In genomic region chr1:182019266-182019925, GRCm38 (mm10) we compare ENCODE assay signal across 7 mouse cellular contexts. TPM values are rescaled to one million over a fixed set of nuclear protein-coding genes. Genes with fewer than 3 reads are reported as not detected.
DNase-seq lines count a peak whose midpoint lies in the region; ATAC-seq lines count a peak whose summit lies in the region.

No protein-coding gene starts in this region.

- H3K9me3 ChIP-seq in forebrain, embryonic 10.5 days: no peaks in the 10 kb centered on the region
- no peaks in the 10 kb centered on the region for H3K9me3 ChIP-seq in intestine, embryonic 14.5 days (ENCODE audit: control insufficient read depth, low read length)
- no peaks in the 10 kb centered on the region for H3K9me3 ChIP-seq in midbrain, embryonic 11.5 days (ENCODE audit: control insufficient read depth, low read length)

- WGBS in forebrain, embryonic 10.5 days: under 1% methylated on average over 92 of the region's 104 CpGs
- WGBS in intestine, embryonic 14.5 days: under 1% methylated on average over 64 of the region's 104 CpGs
- WGBS in midbrain, embryonic 11.5 days: under 1% methylated on average over 36 of the region's 104 CpGs

- peak overlapping the region; percentile 88 for H3K4me3 ChIP-seq in forebrain, embryonic 10.5 days
- H3K4me3 ChIP-seq in intestine, embryonic 14.5 days (ENCODE audit: low read depth, low read length): peak overlapping the region; percentile 67
- H3K4me3 ChIP-seq in midbrain, embryonic 11.5 days (ENCODE audit: low read depth, low read length): peak overlapping the region; percentile 93

- 0 out of 2 replicates have a peak, but pooled peaks cover 10% of the 10 kb centered on the region for H3K27me3 ChIP-seq in forebrain, embryonic 10.5 days (ENCODE audit: poor library complexity, severe bottlenecking)
- no peaks in the 10 kb centered on the region for H3K27me3 ChIP-seq in intestine, embryonic 14.5 days (replicated peaks; ENCODE audit: control insufficient read depth, insufficient read depth, low read length)
- H3K27me3 ChIP-seq in midbrain, embryonic 11.5 days (ENCODE audit: control insufficient read depth, insufficient read depth, low read length): no peaks in the 10 kb centered on the region

- peaks cover 26% of the 10 kb centered on the region for H3K36me3 ChIP-seq in forebrain, embryonic 10.5 days (replicated peaks)
- no peaks in the 10 kb centered on the region for H3K36me3 ChIP-seq in intestine, embryonic 14.5 days (ENCODE audit: control insufficient read depth, insufficient read depth, low read length)
- H3K36me3 ChIP-seq in midbrain, embryonic 11.5 days (ENCODE audit: control insufficient read depth, insufficient read depth, low read length): no peaks in the 10 kb centered on the region; the same call in 1 of the 2 replicates

- peak overlapping the region; percentile 84 for H3K4me2 ChIP-seq in intestine, embryonic 14.5 days (ENCODE audit: low read length)
- peak overlapping the region; percentile 85 for H3K4me2 ChIP-seq in midbrain, embryonic 11.5 days

- peak; percentile 68 for ATAC-seq in intestine, embryonic 14.5 days (replicated peaks; ENCODE audit: low FRiP score, low TSS enrichment, low read depth)
- peak; percentile 73 for ATAC-seq in midbrain, embryonic 11.5 days (ENCODE audit: low FRiP score)

- H3K4me1 ChIP-seq in forebrain, embryonic 10.5 days: peaks cover 31% of the 10 kb centered on the region
- peaks cover 23% of the 10 kb centered on the region for H3K4me1 ChIP-seq in intestine, embryonic 14.5 days (replicated peaks; ENCODE audit: control insufficient read depth, insufficient read depth, low read length)
- peaks cover 4% of the 10 kb centered on the region; the same call in 1 of the 2 replicates for H3K4me1 ChIP-seq in midbrain, embryonic 11.5 days (ENCODE audit: control insufficient read depth, insufficient read depth, low read length)

- H3K9ac ChIP-seq in intestine, embryonic 14.5 days (ENCODE audit: low read length): peak overlapping the region; percentile 96
- peak overlapping the region; percentile 98 for H3K9ac ChIP-seq in midbrain, embryonic 11.5 days (ENCODE audit: low read length)

- H3K27ac ChIP-seq in forebrain, embryonic 10.5 days: peak overlapping the region; percentile 99
- H3K27ac ChIP-seq in intestine, embryonic 14.5 days (ENCODE audit: low read depth): peak overlapping the region; percentile 91
- H3K27ac ChIP-seq in midbrain, embryonic 11.5 days (ENCODE audit: low read depth, low read length): peak overlapping the region; percentile 96

- peak; percentile 14 to 27 for DNase-seq in left cerebral cortex, adult 18-20 months (ENCODE audit: low spot score in 2 of 2)
- DNase-seq in left cerebral cortex, adult 8-10 months (ENCODE audit: low spot score in 2 of 2): no peak
- DNase-seq in brain, adult 2 months (ENCODE audit: low read depth, low spot score): peak; percentile 23
- DNase-seq in forebrain, embryonic 10.5 days (ENCODE audit: extremely low spot score, low spot score): peak; percentile 59
- peak; percentile 79 for DNase-seq in intestine, embryonic 14.5 days (ENCODE audit: low spot score)
- DNase-seq in midbrain, embryonic 11.5 days (ENCODE audit: low spot score, missing footprints): peak; percentile 95
- DNase-seq in thymus, postnatal 14 days: peak; percentile 15

RNA-seq across cellular contexts. Expression of gene Enah, which starts 0.4 kb away (rescaled TPM):
- 100 to 1,000 TPM; 145 to 154 TPM for total RNA-seq in left cerebral cortex, adult 18-20 months (2021)
- 100 to 1,000 TPM; 153 to 192 (median 162) TPM for total RNA-seq in left cerebral cortex, adult 8-10 months (2022)
- polyA plus RNA-seq in forebrain, embryonic 10.5 days (2016; fragmentation: Nextera tagmentation; extraction: Ambion mirVana): 24.6 and 27.7 TPM in 2 replicates
- 24.4 and 24.9 TPM in 2 replicates for polyA plus RNA-seq in intestine, embryonic 14.5 days (2014; fragmentation: Nextera tagmentation; extraction: Ambion mirVana)
- 27.4 and 28.1 TPM in 2 replicates for polyA plus RNA-seq in midbrain, embryonic 11.5 days (2014; fragmentation: Nextera tagmentation; extraction: Ambion mirVana)

Comparison
In these comparisons a context has a peak if more than half of its experiments do, and no peak if none do; other contexts are left out.
1. DNase-seq: peak in left cerebral cortex, adult 18-20 months (2 of 2), brain, adult 2 months (single experiment), forebrain, embryonic 10.5 days (single experiment), intestine, embryonic 14.5 days (single experiment), midbrain, embryonic 11.5 days (single experiment) and thymus, postnatal 14 days (single experiment); none in left cerebral cortex, adult 8-10 months (0 of 2).
2. Peak in every context shown above with its lines, with median percentiles within 50 percentile points of each other: H3K27ac ChIP-seq and H3K4me3 ChIP-seq.